In genomic region chr8:106433667-106434066, GRCm38 (mm10) we compare ENCODE assay signal across 12 mouse cellular contexts. TPM values are rescaled to one million over a fixed set of nuclear protein-coding genes. Genes with fewer than 3 reads are reported as not detected.
DNase-seq lines count a peak whose midpoint lies in the region; ATAC-seq and TF ChIP-seq lines count a peak whose summit lies in the region.
"Had no signal": no experiment of that assay in that cellular context is flagged by ENCODE, and none has a peak within 500 bp of the region (broad histone marks: within the 10 kb centered on the region; RNA-seq: fewer than 3 reads in every experiment).

No protein-coding gene starts in this region.

- TF ChIP-seq POLR2A in lung, adult 2 months (IDR thresholded peaks at IDR 0.05; ENCODE audit: borderline replicate concordance, extremely low read depth, low read depth, low read length) = no peak

- peaks cover 15% of the 10 kb centered on the region; the same call in 1 of the 2 replicates for H3K27me3 ChIP-seq in heart, embryonic 12.5 days (replicated peaks)
- H3K27me3 ChIP-seq in lung, postnatal 0 days (replicated peaks; ENCODE audit: insufficient read depth, low read length) = no peaks in the 10 kb centered on the region
- H3K27me3 ChIP-seq in embryonic facial prominence, embryonic 13.5 days = peaks cover 17% of the 10 kb centered on the region; the same call in 1 of the 2 replicates

- H3K4me2 ChIP-seq in heart, embryonic 12.5 days = peak overlapping the region; percentile 65; the same call in 1 of the 2 replicates
- H3K4me2 ChIP-seq in lung, postnatal 0 days (replicated peaks; ENCODE audit: low read depth, low read length) = no peak overlapping the region; the same call in 1 of the 2 replicates
- peak overlapping the region; percentile 61; the same call in 1 of the 2 replicates for H3K4me2 ChIP-seq in embryonic facial prominence, embryonic 13.5 days

- H3K4me1 ChIP-seq in heart, embryonic 12.5 days (replicated peaks) = no peaks in the 10 kb centered on the region
- H3K4me1 ChIP-seq in lung, postnatal 0 days (ENCODE audit: insufficient read depth, low read depth, low read length) = no peaks in the 10 kb centered on the region; the same call in 1 of the 2 replicates
- no peaks in the 10 kb centered on the region for H3K4me1 ChIP-seq in lung, adult 2 months (ENCODE audit: control insufficient read depth, insufficient read depth, low read length)
- no peaks in the 10 kb centered on the region for H3K4me1 ChIP-seq in embryonic facial prominence, embryonic 13.5 days
- H3K4me1 ChIP-seq: forebrain, embryonic 12.5 days had no signal

- WGBS in heart, embryonic 12.5 days = 62% methylated on average over 1 of the region's 1 CpGs
- 42% methylated on average over 1 of the region's 1 CpGs for WGBS in lung, postnatal 0 days
- WGBS in lung, adult 2 months = 45% methylated on average over 1 of the region's 1 CpGs
- WGBS in embryonic facial prominence, embryonic 13.5 days = 41% methylated on average over 1 of the region's 1 CpGs

- DNase-seq in heart, adult 18-20 months = no peak
- peak; percentile 57 for DNase-seq in lung, postnatal 0 days (ENCODE audit: low spot score)
- no peak for DNase-seq in lung, adult 2 months
- DNase-seq in lung, postnatal 36 days = peak; percentile 37
- DNase-seq in urinary bladder, adult 18-20 months (ENCODE audit: low spot score in 2 of 2) = no peak
- no peak for DNase-seq in right cerebral cortex, adult 2 months (ENCODE audit: low spot score in 2 of 2)

- no peak overlapping the region for H3K4me3 ChIP-seq in heart, embryonic 12.5 days
- no peak overlapping the region for H3K4me3 ChIP-seq in lung, postnatal 0 days (ENCODE audit: low read depth, low read length)
- H3K4me3 ChIP-seq in lung, adult 2 months (replicated peaks; ENCODE audit: extremely low read depth, low read depth, low read length) = no peak overlapping the region
- no peak overlapping the region for H3K4me3 ChIP-seq in embryonic facial prominence, embryonic 13.5 days

- no peak overlapping the region for H3K27ac ChIP-seq in heart, embryonic 12.5 days (ENCODE audit: poor library complexity, severe bottlenecking)
- H3K27ac ChIP-seq in lung, postnatal 0 days (ENCODE audit: low read length) = no peak overlapping the region
- no peak overlapping the region for H3K27ac ChIP-seq in embryonic facial prominence, embryonic 13.5 days
- H3K27ac ChIP-seq: forebrain, embryonic 12.5 days; gastrocnemius, adult 2 months; left cerebral cortex, adult 2 months had no signal

- no peak for TF ChIP-seq CTCF in lung, postnatal 0 days (IDR thresholded peaks at IDR 0.05)
- no peak for TF ChIP-seq CTCF in lung, adult 2 months (IDR thresholded peaks at IDR 0.05; ENCODE audit: insufficient read depth, low read length)

- TF ChIP-seq EP300 in lung, postnatal 0 days (IDR thresholded peaks at IDR 0.05) = no peak

- H3K9me3 ChIP-seq in heart, embryonic 12.5 days (replicated peaks) = 0 out of 2 replicates have a peak, but pooled peaks cover 9% of the 10 kb centered on the region
- no peaks in the 10 kb centered on the region for H3K9me3 ChIP-seq in lung, postnatal 0 days (ENCODE audit: low read length)
- no peaks in the 10 kb centered on the region for H3K9me3 ChIP-seq in embryonic facial prominence, embryonic 13.5 days
- H3K9me3 ChIP-seq: forebrain, embryonic 12.5 days; G1E had no signal

- no peaks in the 10 kb centered on the region for H3K36me3 ChIP-seq in heart, embryonic 12.5 days
- no peaks in the 10 kb centered on the region for H3K36me3 ChIP-seq in lung, postnatal 0 days (ENCODE audit: insufficient read depth, low read length)
- H3K36me3 ChIP-seq in embryonic facial prominence, embryonic 13.5 days = 0 out of 2 replicates have a peak, but pooled peaks cover 4% of the 10 kb centered on the region
- H3K36me3 ChIP-seq: G1E had no signal

- ATAC-seq in heart, embryonic 12.5 days (ENCODE audit: insufficient number of reproducible peaks, low FRiP score) = no peak
- ATAC-seq in lung, postnatal 0 days = peak; percentile 37
- no peak for ATAC-seq in embryonic facial prominence, embryonic 13.5 days (ENCODE audit: insufficient number of reproducible peaks, insufficient read depth, low FRiP score, low TSS enrichment, low read depth)

- H3K9ac ChIP-seq in heart, embryonic 12.5 days = no peak overlapping the region
- H3K9ac ChIP-seq in lung, postnatal 0 days (replicated peaks; ENCODE audit: low read depth) = no peak overlapping the region
- no peak overlapping the region for H3K9ac ChIP-seq in embryonic facial prominence, embryonic 13.5 days
- H3K9ac ChIP-seq: forebrain, embryonic 12.5 days had no signal

RNA-seq across cellular contexts. Expression of gene Zfp90, which starts 18.5 kb away (rescaled TPM):
- 13.8 and 14.1 TPM in 2 replicates for polyA plus RNA-seq in heart, embryonic 12.5 days (2016; fragmentation: Nextera tagmentation; extraction: Ambion mirVana)
- 1 to 10 TPM; 2.8 to 3.2 TPM for total RNA-seq in heart, adult 18-20 months (2021)
- polyA plus RNA-seq in lung, postnatal 0 days (2015; fragmentation: Nextera tagmentation; extraction: Ambion mirVana) = 8.8 and 9.9 TPM in 2 replicates
- 1.7 and 2.7 TPM in 2 replicates for polyA plus RNA-seq in lung, adult 2 months (2012; rRNA removed)
- 31.0 and 34.2 TPM in 2 replicates for polyA plus RNA-seq in embryonic facial prominence, embryonic 13.5 days (2015; fragmentation: Nextera tagmentation; extraction: Ambion mirVana)
- polyA plus RNA-seq: G1E had no signal

Comparison
In these comparisons a context has a peak if more than half of its experiments do, and no peak if none do; other contexts are left out.
1. DNase-seq: peak in lung, postnatal 0 days (single experiment) and lung, postnatal 36 days (single experiment); none in heart, adult 18-20 months (0 of 2), lung, adult 2 months (single experiment), urinary bladder, adult 18-20 months (0 of 2) and right cerebral cortex, adult 2 months (0 of 2).